Mouse (Mus musculus): Measurements from ENCODE around the gene Fubp1. TPM values are rescaled to one million over a fixed set of nuclear protein-coding genes. Genes with fewer than 3 reads are reported as not detected.
A peak's percentile ranks its signal among the peaks of the same experiment; 100 is the strongest.

The Fubp1 gene
- polyA plus RNA-seq, 1 experiment from 2014 or later: 157 TPM

DNA sequence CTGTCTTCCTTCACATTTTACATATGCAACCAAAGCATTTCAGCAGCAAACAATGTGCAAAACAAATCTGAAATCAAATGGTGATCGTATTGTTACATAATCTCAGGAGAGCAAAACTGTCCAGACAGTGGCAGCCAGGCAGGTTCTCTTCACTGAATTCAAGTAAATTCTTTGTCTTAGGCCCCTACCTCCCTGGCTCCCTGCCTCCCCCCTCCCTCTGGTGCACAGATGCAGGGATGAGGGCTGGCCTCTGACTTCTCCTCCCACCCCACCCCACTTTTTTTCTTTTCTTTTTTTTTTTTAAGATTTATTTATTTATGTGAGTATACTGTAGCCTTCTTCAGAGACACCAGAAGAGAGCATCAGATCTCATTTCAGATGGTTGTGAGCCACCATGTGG lies 50.1 kb downstream of the Fubp1 start:
- Histone ChIP-seq H3K4me1 (ENCODE audit: control insufficient read depth, insufficient read depth, low read length) (0 out of 2 replicates have a peak, but pooled peaks cover 3% of the 10 kb centered on the region), H3K9me3 (ENCODE audit: control insufficient read depth, low read length) (no peaks in the 10 kb centered on the region), H3K36me3 (ENCODE audit: control insufficient read depth, insufficient read depth, low read length) (no peaks in the 10 kb centered on the region), H3K27me3 (replicated peaks; ENCODE audit: control insufficient read depth, insufficient read depth, low read length) (no peaks in the 10 kb centered on the region), H3K9ac (ENCODE audit: low read depth, low read length) (no peak overlapping the region), H3K4me2 (ENCODE audit: low read depth, low read length) (no peak overlapping the region), H3K4me3 (ENCODE audit: low read length) (no peak overlapping the region), H3K27ac (ENCODE audit: low read length) (no peak overlapping the region)
- no peak for ATAC-seq
- WGBS: 89% methylated on average over 1 of the region's 1 CpGs

DNA sequence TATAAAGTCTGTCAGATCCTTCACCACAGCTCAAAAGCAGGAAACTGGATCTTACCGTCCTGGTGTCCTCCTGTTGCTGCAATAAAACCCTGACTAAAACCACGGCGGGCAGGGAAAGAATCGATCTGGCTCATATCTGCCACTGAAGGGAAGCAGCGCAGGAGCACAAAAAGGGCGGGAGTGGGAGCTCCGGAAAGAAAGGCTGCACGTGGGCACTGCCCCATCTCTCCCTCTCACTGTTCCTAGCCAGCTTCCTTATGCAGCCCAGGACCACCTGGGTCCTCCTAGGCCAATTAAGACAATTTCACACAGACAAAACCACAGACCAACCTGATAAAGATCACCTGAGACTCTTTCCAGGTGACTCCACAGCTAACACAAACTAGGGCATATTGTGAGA lies 51.2 kb downstream of the Fubp1 start:
- H3K4me3 ChIP-seq (ENCODE audit: low read length): no peak overlapping the region
- H3K4me1 ChIP-seq (ENCODE audit: control insufficient read depth, insufficient read depth, low read length): peaks cover 7% of the 10 kb centered on the region; the same call in 1 of the 2 replicates
- no peaks in the 10 kb centered on the region for H3K9me3 ChIP-seq (ENCODE audit: control insufficient read depth, low read length)
- no peaks in the 10 kb centered on the region for H3K27me3 ChIP-seq (replicated peaks; ENCODE audit: control insufficient read depth, insufficient read depth, low read length)
- H3K36me3 ChIP-seq (ENCODE audit: control insufficient read depth, insufficient read depth, low read length): no peaks in the 10 kb centered on the region
- no peak for ATAC-seq
- WGBS: 31% methylated on average over 8 of the region's 8 CpGs
- H3K4me2 ChIP-seq (ENCODE audit: low read depth, low read length): no peak overlapping the region
- no peak overlapping the region for H3K27ac ChIP-seq (ENCODE audit: low read length)
- H3K9ac ChIP-seq (ENCODE audit: low read depth, low read length): no peak overlapping the region

DNA sequence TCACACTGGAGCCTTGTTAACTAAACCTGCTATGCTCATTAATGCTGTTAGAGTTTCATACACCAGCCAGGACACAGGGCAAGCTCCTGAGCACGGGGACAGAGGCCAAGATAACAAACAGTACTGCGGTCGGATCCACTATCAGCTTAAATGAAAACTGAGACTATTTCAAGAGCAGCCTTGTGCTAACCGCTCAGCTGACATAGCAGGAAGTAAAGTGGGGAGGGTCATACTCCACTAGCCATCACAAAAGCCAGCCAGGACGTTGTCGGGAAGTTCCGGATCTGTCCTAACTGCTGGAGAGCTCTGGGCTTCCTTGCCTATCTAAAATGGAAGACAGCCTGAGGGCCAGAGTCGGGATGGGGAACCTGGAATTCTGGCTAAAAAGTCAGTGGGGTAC lies 51.7 kb downstream of the Fubp1 start:
- H3K9me3 ChIP-seq (ENCODE audit: control insufficient read depth, low read length): no peaks in the 10 kb centered on the region
- no peak overlapping the region for H3K27ac ChIP-seq (ENCODE audit: low read length)
- no peaks in the 10 kb centered on the region for H3K36me3 ChIP-seq (ENCODE audit: control insufficient read depth, insufficient read depth, low read length)
- 0 out of 2 replicates have a peak, but pooled peaks cover 2% of the 10 kb centered on the region for H3K27me3 ChIP-seq (replicated peaks; ENCODE audit: control insufficient read depth, insufficient read depth, low read length)
- peaks cover 7% of the 10 kb centered on the region; the same call in 1 of the 2 replicates for H3K4me1 ChIP-seq (ENCODE audit: control insufficient read depth, insufficient read depth, low read length)
- H3K4me2 ChIP-seq (ENCODE audit: low read depth, low read length): peak overlapping the region; percentile 13; the same call in 1 of the 2 replicates
- H3K9ac ChIP-seq (ENCODE audit: low read depth, low read length): peak overlapping the region; percentile 26; the same call in 1 of the 2 replicates
- 44% methylated on average over 8 of the region's 8 CpGs for WGBS
- no peak overlapping the region for H3K4me3 ChIP-seq (ENCODE audit: low read length)
- peak; percentile 23; the same call in 1 of the 2 replicates for ATAC-seq

DNA sequence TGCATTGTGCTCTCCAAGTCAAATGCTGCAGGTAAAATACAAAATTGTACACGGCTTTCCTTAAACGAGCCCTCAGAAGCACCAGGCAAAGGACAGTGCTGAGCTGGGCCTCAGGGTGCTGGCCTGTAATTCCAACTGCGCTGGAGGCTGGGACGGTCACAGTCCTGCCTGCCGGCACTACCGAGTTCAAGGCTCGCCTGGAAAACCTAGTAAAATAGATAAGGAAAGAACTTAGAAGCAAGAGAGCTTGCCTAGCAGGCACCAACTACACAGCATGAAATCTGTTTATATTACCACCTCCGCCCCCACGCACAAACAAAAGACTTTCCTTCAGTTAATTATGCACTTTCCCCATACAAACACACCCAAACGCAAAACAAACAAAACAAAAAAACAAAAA lies 54.2 kb downstream of the Fubp1 start:
- H3K9me3 ChIP-seq (ENCODE audit: control insufficient read depth, low read length): no peaks in the 10 kb centered on the region
- 50% methylated on average over 10 of the region's 10 CpGs for WGBS
- peaks cover 7% of the 10 kb centered on the region; the same call in 1 of the 2 replicates for H3K4me1 ChIP-seq (ENCODE audit: control insufficient read depth, insufficient read depth, low read length)
- H3K27ac ChIP-seq (ENCODE audit: low read length): no peak overlapping the region
- no peaks in the 10 kb centered on the region for H3K36me3 ChIP-seq (ENCODE audit: control insufficient read depth, insufficient read depth, low read length)
- H3K4me3 ChIP-seq (ENCODE audit: low read length): peak overlapping the region; percentile 62
- peak overlapping the region; percentile 21; the same call in 1 of the 2 replicates for H3K4me2 ChIP-seq (ENCODE audit: low read depth, low read length)
- H3K27me3 ChIP-seq (replicated peaks; ENCODE audit: control insufficient read depth, insufficient read depth, low read length): 0 out of 2 replicates have a peak, but pooled peaks cover 2% of the 10 kb centered on the region
- peak overlapping the region; percentile 48; the same call in 1 of the 2 replicates for H3K9ac ChIP-seq (ENCODE audit: low read depth, low read length)
- ATAC-seq: no peak

DNA sequence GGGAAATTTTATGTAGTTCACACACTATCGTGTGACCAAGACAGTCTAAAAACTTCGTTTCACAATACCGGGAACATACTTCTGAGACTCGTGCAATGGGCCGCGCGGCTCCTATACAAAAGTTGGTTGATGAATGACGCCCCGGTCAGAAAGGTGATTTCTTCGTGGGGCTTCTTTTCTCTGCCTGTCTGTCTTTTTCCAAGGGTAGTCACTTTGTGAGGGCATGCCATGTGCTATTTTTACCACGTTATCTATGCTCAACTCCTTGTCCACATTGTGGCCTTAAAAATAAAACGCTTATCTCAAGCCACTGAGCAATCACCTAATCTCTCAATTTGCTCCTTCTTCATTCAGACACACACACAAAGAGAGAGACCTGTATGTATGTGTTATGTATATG lies 54.6 kb downstream of the Fubp1 start:
- H3K4me3 ChIP-seq (ENCODE audit: low read length): peak overlapping the region; percentile 62
- no peak for ATAC-seq
- H3K9me3 ChIP-seq (ENCODE audit: control insufficient read depth, low read length): no peaks in the 10 kb centered on the region
- H3K4me2 ChIP-seq (ENCODE audit: low read depth, low read length): peak overlapping the region; percentile 97
- H3K4me1 ChIP-seq (ENCODE audit: control insufficient read depth, insufficient read depth, low read length): peaks cover 7% of the 10 kb centered on the region; the same call in 1 of the 2 replicates
- H3K27me3 ChIP-seq (replicated peaks; ENCODE audit: control insufficient read depth, insufficient read depth, low read length): 0 out of 2 replicates have a peak, but pooled peaks cover 2% of the 10 kb centered on the region
- no peaks in the 10 kb centered on the region for H3K36me3 ChIP-seq (ENCODE audit: control insufficient read depth, insufficient read depth, low read length)
- no peak overlapping the region for H3K27ac ChIP-seq (ENCODE audit: low read length)
- peak overlapping the region; percentile 42; the same call in 1 of the 2 replicates for H3K9ac ChIP-seq (ENCODE audit: low read depth, low read length)
- 46% methylated on average over 12 of the region's 12 CpGs for WGBS

DNA sequence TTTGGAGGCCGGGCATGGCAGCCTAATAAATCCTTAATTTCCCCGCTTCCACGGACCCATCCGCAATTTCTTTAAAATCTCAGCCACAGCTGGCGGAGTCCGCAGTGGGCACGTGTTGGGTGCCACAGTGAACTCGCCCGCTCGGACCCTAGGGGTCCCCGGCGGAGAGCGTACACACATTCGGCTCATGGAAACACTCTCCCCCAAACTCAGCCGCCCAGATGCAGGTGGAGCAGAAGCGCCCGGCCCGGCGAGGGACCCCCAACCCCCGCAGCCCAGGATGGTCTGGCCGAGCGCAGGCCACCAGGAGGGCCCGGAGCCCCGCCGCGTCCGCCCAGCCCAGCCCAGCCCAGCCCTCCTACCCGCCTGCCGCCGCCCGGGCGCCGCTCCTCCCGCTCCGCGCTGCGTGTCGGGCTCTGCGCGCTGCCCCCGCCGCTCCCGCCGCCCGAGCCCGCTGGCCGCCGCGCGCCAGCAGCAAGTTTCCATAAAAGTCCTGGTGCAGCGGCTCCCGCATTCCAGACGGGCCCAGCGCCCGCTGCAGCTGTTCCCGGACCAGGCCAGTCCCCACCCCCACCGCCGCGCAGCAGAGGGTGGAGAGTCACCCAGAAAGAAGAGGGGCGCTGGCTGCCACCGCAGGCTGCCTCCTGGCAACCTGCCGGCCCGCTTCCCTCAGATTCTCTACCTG lies 55.3 kb downstream of the Fubp1 start:
- H3K4me1 ChIP-seq (ENCODE audit: control insufficient read depth, insufficient read depth, low read length): peaks cover 7% of the 10 kb centered on the region; the same call in 1 of the 2 replicates
- no peaks in the 10 kb centered on the region for H3K9me3 ChIP-seq (ENCODE audit: control insufficient read depth, low read length)
- H3K27me3 ChIP-seq (replicated peaks; ENCODE audit: control insufficient read depth, insufficient read depth, low read length): 0 out of 2 replicates have a peak, but pooled peaks cover 2% of the 10 kb centered on the region
- ATAC-seq: peak; percentile 85
- WGBS: 1% methylated on average over 52 of the region's 63 CpGs
- H3K36me3 ChIP-seq (ENCODE audit: control insufficient read depth, insufficient read depth, low read length): no peaks in the 10 kb centered on the region
- H3K4me3 ChIP-seq (ENCODE audit: low read length): peak overlapping the region; percentile 62
- peak overlapping the region; percentile 62 for H3K27ac ChIP-seq (ENCODE audit: low read length)
- H3K4me2 ChIP-seq (ENCODE audit: low read depth, low read length): peak overlapping the region; percentile 97
- peak overlapping the region; percentile 82 for H3K9ac ChIP-seq (ENCODE audit: low read depth, low read length)

DNA sequence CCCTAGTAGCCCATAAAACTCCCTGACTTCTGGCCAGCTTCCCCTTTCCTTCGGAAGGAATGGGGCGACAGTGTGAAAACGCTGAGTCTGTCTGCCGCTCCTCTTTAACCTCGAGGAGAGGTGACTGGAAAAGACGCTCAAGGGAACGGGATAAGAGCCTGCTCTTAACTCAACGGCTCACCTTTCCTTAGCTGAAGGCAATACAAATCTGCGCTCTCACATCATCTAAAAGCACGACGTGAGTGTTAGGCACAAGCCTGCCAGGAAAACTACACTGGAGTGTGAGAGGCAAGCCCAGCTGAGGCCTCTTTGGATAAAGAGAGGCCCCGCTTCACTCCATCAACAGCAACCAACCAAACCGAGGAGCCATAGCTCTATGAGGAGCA lies 55.8 kb downstream of the Fubp1 start, which contains the start of gene Nexn:
TSS of gene Nexn (minus strand) at position 315 of the 386 bp plus-strand sequence.
- Histone ChIP-seq H3K27me3 (replicated peaks; ENCODE audit: control insufficient read depth, insufficient read depth, low read length) (0 out of 2 replicates have a peak, but pooled peaks cover 2% of the 10 kb centered on the region), H3K9ac (ENCODE audit: low read depth, low read length) (peak within 1 kb of the TSS; percentile 82), H3K9me3 (ENCODE audit: control insufficient read depth, low read length) (no peaks in the 10 kb centered on the region), H3K4me2 (ENCODE audit: low read depth, low read length) (peak within 1 kb of the TSS; percentile 97), H3K27ac (ENCODE audit: low read length) (peak within 1 kb of the TSS; percentile 62), H3K36me3 (ENCODE audit: control insufficient read depth, insufficient read depth, low read length) (no peaks in the 10 kb centered on the region), H3K4me1 (ENCODE audit: control insufficient read depth, insufficient read depth, low read length) (peaks cover 7% of the 10 kb centered on the region; the same call in 1 of the 2 replicates), H3K4me3 (ENCODE audit: low read length) (peak within 1 kb of the TSS; percentile 62)
- no peak; the same call in none of the 2 replicates for ATAC-seq
- 8% methylated on average over 13 of the region's 13 CpGs for WGBS

DNA sequence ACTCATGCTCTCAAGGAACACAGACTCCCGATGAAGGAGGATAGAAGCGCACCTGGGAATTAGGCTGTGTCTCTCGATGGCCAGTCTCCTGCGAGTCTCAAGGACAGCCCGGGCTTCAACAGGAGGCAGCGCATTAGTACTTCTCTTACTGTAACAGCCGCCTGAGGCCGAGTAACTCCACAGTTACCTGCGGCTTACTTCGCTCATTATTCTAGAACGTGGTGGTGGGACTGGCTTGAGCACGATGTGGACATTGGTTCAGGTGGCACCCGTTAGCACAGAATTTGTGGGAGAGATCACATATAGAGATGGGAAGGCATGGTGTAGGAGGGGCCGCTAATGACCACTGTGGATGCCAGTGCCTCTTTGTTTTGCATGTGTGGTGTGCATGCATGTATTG lies 57.9 kb downstream of the Fubp1 start:
- H3K27ac ChIP-seq (ENCODE audit: low read length): no peak overlapping the region
- ATAC-seq: no peak
- no peak overlapping the region for H3K4me3 ChIP-seq (ENCODE audit: low read length)
- no peak overlapping the region for H3K9ac ChIP-seq (ENCODE audit: low read depth, low read length)
- peaks cover 4% of the 10 kb centered on the region; the same call in 1 of the 2 replicates for H3K4me1 ChIP-seq (ENCODE audit: control insufficient read depth, insufficient read depth, low read length)
- H3K9me3 ChIP-seq (ENCODE audit: control insufficient read depth, low read length): no peaks in the 10 kb centered on the region
- WGBS: 89% methylated on average over 14 of the region's 14 CpGs
- no peaks in the 10 kb centered on the region for H3K36me3 ChIP-seq (ENCODE audit: control insufficient read depth, insufficient read depth, low read length)
- 0 out of 2 replicates have a peak, but pooled peaks cover 2% of the 10 kb centered on the region for H3K27me3 ChIP-seq (replicated peaks; ENCODE audit: control insufficient read depth, insufficient read depth, low read length)
- H3K4me2 ChIP-seq (ENCODE audit: low read depth, low read length): no peak overlapping the region

DNA sequence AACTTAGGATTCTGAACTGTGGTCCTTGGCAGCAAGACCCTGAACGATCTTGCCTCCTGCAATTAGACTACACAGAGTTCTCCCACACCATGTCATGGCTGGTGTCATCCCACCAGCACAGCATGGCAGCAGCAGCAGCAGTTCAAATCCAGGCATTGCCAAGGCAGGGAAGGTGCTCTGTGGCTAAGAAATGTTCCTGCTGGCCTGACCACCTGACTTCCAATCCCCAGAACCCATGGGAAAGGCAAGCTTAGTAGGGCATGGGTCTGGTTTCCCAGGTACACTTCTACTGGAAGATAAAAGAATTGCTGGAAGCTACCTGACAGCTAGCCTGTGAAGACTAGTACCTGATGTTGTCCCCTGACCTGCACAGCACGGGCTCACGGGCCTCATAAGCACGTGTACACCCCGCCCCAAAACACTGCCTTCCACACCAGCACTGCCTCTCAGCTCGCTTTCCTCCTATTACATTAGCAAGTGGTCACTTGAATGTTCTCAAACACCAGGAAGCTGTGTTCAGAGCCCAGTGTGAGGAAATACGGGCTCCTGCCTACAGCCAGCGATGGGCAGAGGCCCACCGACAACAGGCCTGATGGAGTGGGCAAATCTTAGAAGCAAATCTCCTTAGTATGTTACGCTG lies 61.0 kb downstream of the Fubp1 start:
- Histone ChIP-seq H3K9me3 (ENCODE audit: control insufficient read depth, low read length) (no peaks in the 10 kb centered on the region), H3K4me3 (ENCODE audit: low read length) (no peak overlapping the region), H3K9ac (ENCODE audit: low read depth, low read length) (no peak overlapping the region), H3K4me1 (ENCODE audit: control insufficient read depth, insufficient read depth, low read length) (peaks cover 2% of the 10 kb centered on the region; the same call in 1 of the 2 replicates), H3K27ac (ENCODE audit: low read length) (no peak overlapping the region), H3K36me3 (ENCODE audit: control insufficient read depth, insufficient read depth, low read length) (no peaks in the 10 kb centered on the region; the same call in 1 of the 2 replicates), H3K27me3 (replicated peaks; ENCODE audit: control insufficient read depth, insufficient read depth, low read length) (0 out of 2 replicates have a peak, but pooled peaks cover 2% of the 10 kb centered on the region), H3K4me2 (ENCODE audit: low read depth, low read length) (no peak overlapping the region)
- no peak for ATAC-seq
- 86% methylated on average over 10 of the region's 10 CpGs for WGBS
